Mouse (Mus musculus) cerebellum, adult 2 months (tissue): Measurements from ENCODE around the gene Ssc4d. TPM values are rescaled to one million over a fixed set of nuclear protein-coding genes. Genes with fewer than 3 reads are reported as not detected.
A peak's percentile ranks its signal among the peaks of the same experiment; 100 is the strongest.

Experiments used
- DNase-seq, 2 experiments: peaks; one replicate each; pipeline ENCODE4 v3.0.0; 2021
- H3K27ac ChIP-seq: fragments of 200-500 bp; 2 replicates; pipeline ENCODE4 v1.5.1; 2012; ENCODE audit warnings: low read length, control low read depth, inconsistent platforms; ENCODE audit not compliant: insufficient read depth
- H3K27me3 ChIP-seq: fragments of 200-500 bp; 2 replicates; pipeline ENCODE4 v1.6.1; 2012; ENCODE audit warnings: inconsistent platforms, mild to moderate bottlenecking, low read length, moderate library complexity; ENCODE audit not compliant: control insufficient read depth, insufficient read depth
- H3K4me1 ChIP-seq: fragments of 200-500 bp; 2 replicates; pipeline ENCODE4 v1.6.1; 2011; ENCODE audit warnings: low read length; ENCODE audit not compliant: control insufficient read depth, insufficient read depth
- H3K4me3 ChIP-seq: fragments of 200-500 bp; replicated peaks from 2 replicates; pipeline ENCODE3; 2011; ENCODE audit warnings: mild to moderate bottlenecking, low read depth, low read length, control low read depth; ENCODE audit not compliant: insufficient read depth
- CTCF ChIP-seq: fragments of 200-500 bp; IDR thresholded peaks from 2 replicates; pipeline ENCODE4 v1.5.1; 2011; ENCODE audit warnings: low read depth, mild to moderate bottlenecking, control low read depth, low read length, moderate library complexity, borderline replicate concordance; ENCODE audit not compliant: insufficient read depth
- POLR2A ChIP-seq: fragments of 200-500 bp; IDR thresholded peaks from 2 replicates; pipeline ENCODE4 v1.6.1; 2011; ENCODE audit warnings: low read length, control low read depth, borderline replicate concordance; ENCODE audit not compliant: insufficient read depth
- WGBS: fragments of 180-500 bp; shearing (Covaris S2); methylation state at CpG from one replicate; pipeline ENCODE4 v1.1.7; 2018; 5-methylcytosine and 5-hydroxymethylcytosine counted together
- polyA plus RNA-seq: library from polyadenylated mRNA; depleted of rRNA; stranded (reverse); fragments of >200 nt; gene quantifications from 2 replicates; pipeline ENCODE4 v1.2.3, GENCODE M21; 2012

Ssc4d gene
- polyA plus RNA-seq, 1 experiment, result 3.3 TPM

DNA sequence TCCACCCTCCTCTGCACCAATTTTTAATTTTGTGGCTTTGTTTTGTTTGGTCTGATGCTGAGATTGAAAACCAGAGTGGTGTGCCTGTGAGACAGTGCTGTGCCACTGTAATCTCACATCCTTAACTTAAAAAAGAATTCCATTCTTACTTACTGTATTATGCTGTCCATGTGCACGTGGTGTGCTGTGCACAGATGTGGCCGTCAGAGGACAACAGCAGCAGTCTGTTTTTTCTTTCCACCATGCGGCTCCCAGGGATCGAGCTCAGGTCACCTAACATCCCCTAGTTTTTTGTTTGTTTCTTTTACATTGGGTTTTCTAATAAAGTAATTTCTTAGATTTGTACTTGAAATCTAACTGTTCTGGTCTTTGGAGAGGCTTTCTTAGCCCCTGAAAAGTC lies 30.2 kb upstream of the Ssc4d start:
- 80% methylated on average over 4 of the region's 4 CpGs for WGBS

DNA sequence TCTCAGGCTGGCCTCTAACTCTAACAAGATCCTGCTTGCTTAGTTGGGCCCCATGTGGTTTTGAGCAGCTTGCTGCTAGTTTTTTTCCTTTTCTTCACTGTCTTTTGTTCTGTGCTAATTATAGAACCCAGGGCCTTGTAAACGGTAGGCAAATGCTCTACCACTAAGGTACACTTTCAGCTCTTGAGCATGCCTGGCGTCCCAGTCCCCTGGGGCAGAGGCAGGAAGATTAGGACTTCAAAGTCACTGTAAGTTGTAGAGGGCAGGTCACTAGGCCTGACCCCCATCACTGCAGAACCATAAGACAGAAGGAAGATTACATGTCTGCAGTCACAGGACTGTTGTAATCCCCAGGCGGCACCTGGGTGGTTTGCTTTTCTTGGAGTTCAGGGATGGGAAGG lies 28.4 kb upstream of the Ssc4d start:
- DNase-seq, result no peak
- Histone ChIP-seq H3K4me1 (no peaks in the 10 kb centered on the region), H3K27ac (no peak overlapping the region), H3K4me3 (no peak overlapping the region), H3K27me3 (no peaks in the 10 kb centered on the region)
- 58% methylated on average over 3 of the region's 3 CpGs for WGBS
- TF ChIP-seq CTCF (no peak), POLR2A (no peak)

More for the DNA sequence above, 30.2 kb upstream of the Ssc4d start:
- Histone ChIP-seq H3K27ac (no peak overlapping the region), H3K4me3 (no peak overlapping the region), H3K27me3 (no peaks in the 10 kb centered on the region), H3K4me1 (no peaks in the 10 kb centered on the region)
- TF ChIP-seq POLR2A (no peak), CTCF (no peak)
- no peak for DNase-seq

DNA sequence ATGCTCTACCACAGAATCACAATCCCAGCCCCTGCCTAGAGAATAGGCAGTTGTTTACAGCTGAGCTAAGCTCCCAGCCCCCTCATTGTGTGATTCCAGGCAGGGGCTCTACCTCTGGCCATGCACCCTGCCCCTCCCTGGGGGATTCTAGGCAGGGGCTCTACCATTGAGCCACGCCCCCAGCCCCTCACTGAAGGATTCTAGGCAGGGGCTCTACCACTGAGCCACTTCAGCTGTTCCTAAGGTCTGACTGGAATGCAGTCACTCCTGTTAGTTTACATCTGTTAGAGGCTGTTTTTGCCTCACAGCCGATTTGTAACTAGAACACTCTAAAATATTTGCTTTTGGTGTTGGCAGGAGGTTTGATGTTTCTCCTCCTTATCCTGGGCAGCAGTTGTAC lies 28.0 kb upstream of the Ssc4d start:
- Histone ChIP-seq H3K27me3 (no peaks in the 10 kb centered on the region), H3K27ac (no peak overlapping the region), H3K4me1 (no peaks in the 10 kb centered on the region), H3K4me3 (no peak overlapping the region)
- DNase-seq, result no peak
- TF ChIP-seq POLR2A, result no peak
- WGBS, result 64% methylated on average over 2 of the region's 2 CpGs

DNA sequence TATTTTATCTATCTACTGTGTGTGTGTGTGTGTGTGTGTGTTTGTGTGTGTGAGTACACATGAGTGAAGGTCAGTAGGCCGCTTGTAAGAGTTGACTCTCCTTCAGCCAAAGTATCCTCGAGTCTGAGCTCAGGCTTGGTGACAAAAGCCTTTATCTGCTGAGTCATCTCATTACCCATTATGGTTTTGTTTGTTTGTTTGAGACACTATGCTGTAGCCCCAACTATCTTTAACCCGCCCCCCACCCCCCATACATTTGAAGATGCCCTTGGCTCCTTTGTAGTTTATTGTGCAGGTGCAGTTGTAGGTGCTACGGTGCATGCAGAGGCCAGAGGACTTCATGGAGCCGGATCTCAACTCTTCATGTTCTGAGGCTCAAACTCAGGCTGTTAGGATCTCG lies 26.9 kb upstream of the Ssc4d start:
- Histone ChIP-seq H3K27me3 (no peaks in the 10 kb centered on the region), H3K4me3 (no peak overlapping the region), H3K4me1 (no peaks in the 10 kb centered on the region), H3K27ac (no peak overlapping the region)
- TF ChIP-seq CTCF, result no peak
- no peak for TF ChIP-seq POLR2A
- WGBS, result 91% methylated on average over 6 of the region's 6 CpGs
- no peak for DNase-seq

DNA sequence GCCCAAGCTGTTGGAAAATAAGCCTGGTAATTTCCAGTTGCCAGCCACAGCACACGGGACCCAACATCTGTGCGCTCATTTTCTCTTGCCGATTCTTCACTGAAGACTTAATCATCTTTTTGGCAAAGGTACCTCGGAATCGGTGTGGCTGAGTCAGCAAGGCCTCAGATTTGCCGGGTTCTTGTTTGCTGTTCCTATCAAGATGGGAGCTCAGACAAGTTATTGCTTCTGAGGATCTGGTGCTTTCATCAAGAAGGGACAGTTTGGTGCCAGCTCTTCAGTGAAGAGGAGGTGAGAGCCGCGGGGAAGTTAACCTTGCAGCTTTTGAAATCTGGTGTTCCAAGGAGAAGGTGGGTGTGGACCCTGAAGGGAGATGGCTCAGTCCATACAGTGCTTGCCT lies 21.8 kb upstream of the Ssc4d start:
- H3K27ac ChIP-seq, result no peak overlapping the region

DNA sequence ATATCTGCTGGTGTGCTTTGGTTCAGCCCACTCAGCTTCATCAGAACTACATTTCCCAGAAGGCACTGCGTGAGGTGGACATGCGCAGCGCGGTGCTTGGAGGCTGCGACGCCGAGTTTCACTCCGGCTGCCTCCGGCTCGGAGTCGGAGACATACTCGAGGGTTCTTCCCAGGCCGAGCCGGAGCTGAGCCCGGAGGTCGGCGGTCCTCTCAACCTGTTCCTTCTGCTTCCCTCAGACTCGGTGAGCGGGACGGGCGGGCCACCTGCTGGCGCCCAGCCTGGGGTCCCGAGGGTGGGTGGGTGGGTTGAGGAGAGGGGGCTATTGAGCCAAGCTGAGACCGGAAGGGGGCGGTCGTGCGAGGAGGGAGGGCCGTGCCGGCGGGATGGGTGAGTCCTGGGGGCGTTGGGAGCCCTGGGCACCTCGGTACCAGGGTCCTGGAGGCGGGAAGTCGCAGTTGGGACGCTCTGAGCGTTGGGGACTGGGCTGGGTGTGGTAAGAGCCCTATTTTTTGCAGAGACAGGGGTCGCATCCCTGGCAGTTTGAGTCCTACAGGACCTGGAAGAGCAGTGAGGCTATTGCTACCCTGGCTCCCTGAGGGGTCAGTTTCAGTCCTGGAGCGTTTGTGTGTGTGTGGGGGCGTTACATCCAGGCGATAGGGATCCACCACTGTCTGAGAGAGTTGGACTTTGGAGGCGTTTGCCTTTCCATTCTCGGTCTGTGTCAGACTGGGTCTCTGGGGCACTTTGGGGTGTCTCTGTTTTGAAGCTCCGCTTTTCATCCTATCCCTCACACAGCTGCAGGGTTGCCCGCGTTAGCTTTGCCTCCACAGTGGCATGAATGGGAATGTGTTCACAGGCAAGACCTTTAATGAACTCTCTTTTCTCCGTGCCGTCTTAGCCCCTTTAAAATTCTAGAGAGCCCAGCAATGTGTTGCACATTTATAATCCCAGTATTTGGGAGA lies 20.7 kb upstream of the Ssc4d start, which contains the start of gene Dtx2:
TSS of gene Dtx2 (plus strand) at position 76 of the 963 bp plus-strand sequence.
- Histone ChIP-seq H3K4me1 (no peaks in the 10 kb centered on the region), H3K4me3 (peak within 1 kb of the TSS; percentile 87), H3K27me3 (no peaks in the 10 kb centered on the region), H3K27ac (no peak within 1 kb of the TSS)
- TF ChIP-seq CTCF (no peak; the same call in 1 of the 2 replicates), POLR2A (peak; percentile 89)
- DNase-seq, result peak; percentile 88 to 90
- WGBS, result 2% methylated on average over 47 of the region's 47 CpGs

More for the DNA sequence above, 21.8 kb upstream of the Ssc4d start:
- TF ChIP-seq CTCF, result no peak
- TF ChIP-seq POLR2A, result no peak
- 68% methylated on average over 8 of the region's 8 CpGs for WGBS
- Histone ChIP-seq H3K4me3 (no peak overlapping the region), H3K27me3 (no peaks in the 10 kb centered on the region), H3K4me1 (no peaks in the 10 kb centered on the region)
- DNase-seq, result no peak

DNA sequence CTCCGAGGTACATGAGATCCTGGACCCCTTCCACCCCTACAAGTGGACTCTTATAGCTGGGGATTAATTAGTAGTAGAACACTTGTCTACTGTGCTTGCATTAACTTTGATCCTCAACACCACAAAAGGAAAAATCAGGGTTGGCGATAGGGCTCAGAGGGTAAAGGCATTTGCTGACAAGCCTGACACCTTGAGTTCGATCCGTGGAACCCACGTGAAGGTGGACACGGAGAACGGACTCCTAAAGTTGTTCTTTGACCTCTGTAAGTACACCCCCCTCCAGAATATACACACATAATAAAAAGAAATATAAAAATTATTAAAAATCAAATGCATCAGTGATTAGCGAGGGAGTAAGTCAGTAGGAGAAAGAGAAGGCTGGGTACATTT lies 20.0 kb upstream of the Ssc4d start:
- TF ChIP-seq POLR2A (no peak), CTCF (no peak)
- no peaks in the 10 kb centered on the region for H3K27me3 ChIP-seq
- no peaks in the 10 kb centered on the region for H3K4me1 ChIP-seq
- H3K27ac ChIP-seq, result no peak overlapping the region
- no peak for DNase-seq
- H3K4me3 ChIP-seq, result no peak overlapping the region
- 59% methylated on average over 8 of the region's 8 CpGs for WGBS

DNA sequence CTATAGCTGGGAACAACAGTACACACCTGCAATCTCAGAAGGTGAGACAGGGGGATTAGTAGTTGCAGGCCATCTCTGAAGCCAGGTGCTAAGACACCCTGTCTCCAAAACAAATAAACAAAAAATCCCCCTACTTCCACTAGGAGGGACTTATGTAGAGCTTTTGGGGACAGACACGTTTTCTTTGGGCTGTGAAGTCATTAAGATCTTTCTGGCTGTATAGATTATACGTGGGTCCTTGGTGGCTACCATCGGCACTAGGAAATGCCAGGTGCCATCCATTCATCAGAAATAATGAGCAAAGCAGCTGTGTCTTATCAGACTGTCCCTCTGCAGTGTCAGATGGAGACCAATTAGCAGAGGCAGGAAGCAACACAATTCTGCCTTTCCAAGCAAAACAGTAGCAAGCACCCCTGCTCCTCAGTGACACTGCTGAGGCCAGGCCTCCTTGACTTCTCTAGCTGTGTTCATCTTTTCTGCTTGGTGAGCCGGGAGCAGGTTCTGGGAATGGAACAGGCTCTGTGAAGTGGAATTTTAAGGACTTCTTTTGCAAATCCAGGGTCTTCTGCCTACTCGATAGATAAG lies 19.1 kb upstream of the Ssc4d start:
- no peak for DNase-seq
- Histone ChIP-seq H3K4me1 (no peaks in the 10 kb centered on the region), H3K4me3 (no peak overlapping the region), H3K27me3 (no peaks in the 10 kb centered on the region), H3K27ac (no peak overlapping the region)
- WGBS, result 82% methylated on average over 5 of the region's 5 CpGs
- TF ChIP-seq CTCF, result no peak
- no peak for TF ChIP-seq POLR2A
